Mouse (Mus musculus): ENCODE measurements around the gene Gm20604.

- TF ChIP-seq POLR2A (IDR thresholded peaks at IDR 0.05; ENCODE audit: borderline replicate concordance, low read depth, low read length) = no peak
- TF ChIP-seq CTCF (IDR thresholded peaks at IDR 0.05; ENCODE audit: low read depth, low read length) = no peak
Observed at GRCm38 (mm10) chr12:102703921-102704408, 54.5 kb downstream of the Gm20604 start.

Measured in bone marrow macrophage, adult 2 months (primary cell).